Mouse (Mus musculus) adrenal gland (tissue): Measurements from ENCODE around the gene Dis3l.

Source experiments
- intact Hi-C: fragments of 180-260 bp; cut with DNase I; formaldehyde crosslinking; loops from one replicate; pipeline ENCODE4 v1.15.1; 2025
- long read RNA-seq, 2 experiments: library from polyadenylated mRNA; unstranded; transcript quantifications; one replicate each; pipeline ENCODE4 v2.0.0; 2020; ENCODE audit warnings: borderline replicate concordance in 1 of 2; ENCODE audit not compliant: insufficient replicate concordance in 1 of 2

Gene Dis3l
- long read RNA-seq, experiment 1, transcript Dis3l-208 (17 exons, 3,575 nt), result major isoform, 6 of 7 reads
- long read RNA-seq, experiment 1, partial matches to known transcripts, result 1 of 7 reads
- long read RNA-seq, experiment 1, other reads (novel, unspliced or antisense), result 0 of 7 reads
- long read RNA-seq, experiment 2, transcript Dis3l-208 (17 exons, 3,575 nt), result major isoform, 5 of 9 reads
- long read RNA-seq, experiment 2, partial matches to known transcripts, result 4 of 9 reads
- long read RNA-seq, experiment 2, other reads (novel, unspliced or antisense), result 0 of 9 reads

- intact Hi-C loops, result loop anchor here (5.0 kb wide), 1 partner anchor 59 kb away; the partner anchor contains the start of gene Tipin
These were observed at the start of gene Dis3l for GRCm38 (mm10) chr9:64341254-64341566. TSS of gene Dis3l (minus strand) at chr9:64341288.

DNA sequence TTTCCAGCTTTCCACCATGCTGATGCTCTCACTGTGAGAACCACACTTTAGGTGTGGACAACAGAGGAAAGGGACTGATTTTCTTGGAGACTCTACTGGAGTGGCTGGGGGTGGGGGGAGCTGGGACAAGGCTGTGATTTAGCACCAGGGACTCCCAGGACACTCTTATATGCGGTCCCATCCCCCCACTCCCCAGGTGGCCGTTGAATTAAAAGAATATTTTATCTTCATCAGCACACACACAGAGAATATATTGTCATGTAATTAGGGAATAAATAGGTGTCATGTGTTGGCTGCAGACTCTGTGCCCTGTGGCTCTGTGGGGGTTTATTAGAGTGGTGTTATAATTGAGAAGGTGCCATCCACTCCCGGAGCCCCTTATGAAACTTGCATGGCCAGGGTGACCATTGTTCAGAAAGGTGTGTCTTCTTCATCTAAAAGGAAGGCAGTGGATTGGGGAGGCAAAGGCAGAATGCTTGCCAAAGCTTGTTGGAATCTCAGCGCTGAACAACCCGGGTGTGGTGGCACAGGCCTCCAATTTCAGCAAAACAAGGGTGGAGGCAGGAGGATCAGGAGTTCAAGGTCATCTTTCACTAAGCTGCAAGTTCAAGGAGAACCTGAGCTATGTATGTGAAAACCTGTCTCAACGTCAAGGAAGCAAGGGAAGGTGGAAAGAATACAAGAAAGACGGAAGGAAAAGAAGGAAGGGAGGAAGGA, 48.6 kb upstream of the Dis3l start:
- intact Hi-C loops, result no loop called here

- intact Hi-C loops, result no loop called here
These were observed 45.6 kb upstream of the Dis3l start for GRCm38 (mm10) chr9:64386466-64387211.

- intact Hi-C loops, result no loop called here
These were observed 44.7 kb upstream of the Dis3l start, which contains the start of gene Megf11 for GRCm38 (mm10) chr9:64385511-64386465. TSS of gene Megf11 (plus strand) at chr9:64385626.

DNA sequence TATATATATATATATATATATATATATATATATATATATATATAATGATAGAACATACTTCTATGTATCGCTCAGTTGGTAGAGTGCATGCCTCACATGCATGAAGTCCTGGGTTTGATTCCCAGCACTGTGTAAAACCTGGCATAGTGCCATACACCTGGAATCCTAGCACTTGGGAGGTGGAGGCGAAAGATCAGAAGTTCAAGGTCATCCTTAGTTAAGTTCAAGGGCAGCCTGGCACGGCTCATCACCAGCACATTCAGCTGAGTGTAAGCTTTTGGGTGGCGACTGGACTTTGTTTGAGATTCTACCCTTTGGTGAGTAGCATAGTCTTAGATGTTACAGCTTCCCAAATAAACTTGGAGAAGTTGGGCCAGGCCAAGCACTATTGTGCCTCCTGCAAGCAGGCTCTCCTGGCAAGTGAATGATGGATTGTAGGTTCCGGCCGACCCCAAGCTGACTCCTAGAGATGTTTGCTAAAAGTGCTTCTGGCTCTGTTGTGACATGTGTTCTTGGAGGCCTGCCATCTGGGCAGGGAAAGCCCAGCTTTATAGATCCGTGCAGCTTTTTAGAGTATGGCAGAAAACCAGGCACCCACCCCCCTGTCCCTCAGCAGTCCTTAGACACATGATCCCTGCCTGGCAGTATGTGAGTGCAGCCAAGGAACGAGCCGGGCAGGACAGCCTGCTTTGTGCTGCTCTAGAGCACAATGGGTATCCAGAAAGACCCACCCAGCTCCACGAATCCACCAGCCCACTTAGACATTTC, 42.1 kb upstream of the Dis3l start:
- intact Hi-C loops, result no loop called here

DNA sequence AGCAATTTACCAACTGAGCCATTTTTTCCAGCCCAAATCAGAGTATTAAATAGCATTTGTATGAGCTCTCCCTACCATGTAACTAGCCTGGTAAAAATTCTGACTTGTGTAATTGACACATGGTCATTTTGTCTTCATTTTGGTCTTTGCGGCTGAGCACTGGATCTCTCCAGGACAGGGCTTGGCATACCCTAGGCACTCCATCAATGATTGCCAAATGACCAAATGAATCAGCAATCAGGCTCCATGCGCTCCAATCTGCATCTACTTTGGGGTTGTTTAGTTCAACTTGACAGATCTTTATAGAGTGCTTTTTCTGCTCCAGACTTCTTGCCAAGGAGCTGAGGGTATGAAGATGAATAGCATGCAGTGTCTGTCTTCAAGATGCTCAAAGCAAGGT, 35.3 kb upstream of the Dis3l start:
- intact Hi-C loops, result no loop called here

DNA sequence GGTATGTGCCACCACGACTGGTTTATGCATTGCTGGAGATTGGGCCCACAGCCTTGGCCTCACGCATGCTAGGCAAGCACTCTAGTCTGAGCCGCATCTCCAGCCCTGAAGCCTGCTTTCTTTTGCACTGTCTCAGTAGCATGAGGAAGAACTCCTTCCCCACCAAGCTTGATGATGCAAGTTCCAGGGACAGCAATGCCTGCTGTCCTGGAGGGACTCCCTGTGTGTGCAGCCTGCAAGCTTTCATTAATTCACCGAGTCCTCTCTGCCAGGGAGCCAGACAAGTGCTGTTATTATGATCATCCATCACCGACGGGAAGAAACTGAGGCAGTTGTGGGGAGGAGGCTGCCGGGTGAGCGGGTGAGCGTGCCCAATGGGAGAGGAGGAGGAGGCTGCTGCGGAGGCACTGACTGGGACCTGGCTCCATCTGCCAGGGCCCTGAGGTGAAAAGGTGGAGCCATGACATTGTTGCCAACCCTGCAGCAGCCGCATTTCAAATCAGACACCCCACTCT, 30.3 kb upstream of the Dis3l start:
- intact Hi-C loops, result no loop called here

- intact Hi-C loops, result no loop called here
These were observed 28.8 kb upstream of the Dis3l start for GRCm38 (mm10) chr9:64369871-64370270.

DNA sequence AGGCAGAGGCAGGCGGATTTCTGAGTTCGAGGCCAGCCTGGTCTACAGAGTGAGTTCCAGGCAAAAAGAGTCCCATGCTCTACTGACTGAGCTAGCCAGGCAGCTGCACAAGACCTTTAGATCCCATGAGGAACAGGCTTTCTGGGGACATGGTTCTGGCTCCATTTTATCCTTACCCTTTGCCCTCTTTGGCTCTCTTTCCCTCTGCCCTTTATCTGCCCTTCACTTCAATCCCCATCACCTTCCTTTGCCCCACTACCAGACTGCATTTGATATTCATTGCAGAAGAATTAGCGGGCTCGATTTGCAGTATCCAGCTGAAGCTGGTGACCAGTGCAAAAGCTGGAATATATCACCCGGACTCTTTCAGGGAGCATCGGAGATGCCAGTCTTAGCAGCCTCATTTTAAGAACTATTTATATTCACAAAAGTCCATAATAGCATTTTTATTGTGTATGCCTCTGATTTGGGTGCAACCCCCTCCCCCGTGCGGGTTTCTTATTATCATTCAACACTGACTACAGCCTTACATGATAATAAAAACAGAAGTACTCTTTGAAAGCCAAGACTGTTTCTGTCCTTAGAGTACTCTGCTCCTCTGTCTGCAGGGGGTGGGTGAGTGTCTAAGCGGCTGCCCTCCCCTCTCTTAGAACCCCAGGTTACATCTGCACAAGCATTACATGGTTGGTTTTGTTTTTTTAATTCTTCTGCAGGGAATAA, 20.3 kb upstream of the Dis3l start:
- intact Hi-C loops, result no loop called here

GRCm38 (mm10) chr9:64355627-64356026, 14.5 kb upstream of the Dis3l start:
- intact Hi-C loops, result no loop called here

DNA sequence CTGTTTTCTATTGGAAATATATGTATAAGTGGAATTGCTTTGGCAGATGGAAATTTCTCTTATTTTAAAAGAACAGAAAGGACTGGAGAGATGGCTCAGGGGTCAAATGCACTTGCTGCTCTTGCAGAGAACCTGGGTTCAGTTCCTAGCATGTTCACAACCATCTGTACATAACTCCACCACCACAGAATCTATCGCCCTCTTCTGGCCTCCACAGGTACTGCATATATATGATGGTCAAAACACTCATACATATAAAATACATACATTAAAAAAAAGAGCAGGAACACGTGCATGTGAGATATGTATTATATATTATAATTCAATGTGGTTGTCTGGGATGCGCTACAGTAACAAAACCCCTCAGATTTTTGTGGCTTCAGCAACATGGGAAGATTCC, 10.1 kb upstream of the Dis3l start:
- intact Hi-C loops, result no loop called here

DNA sequence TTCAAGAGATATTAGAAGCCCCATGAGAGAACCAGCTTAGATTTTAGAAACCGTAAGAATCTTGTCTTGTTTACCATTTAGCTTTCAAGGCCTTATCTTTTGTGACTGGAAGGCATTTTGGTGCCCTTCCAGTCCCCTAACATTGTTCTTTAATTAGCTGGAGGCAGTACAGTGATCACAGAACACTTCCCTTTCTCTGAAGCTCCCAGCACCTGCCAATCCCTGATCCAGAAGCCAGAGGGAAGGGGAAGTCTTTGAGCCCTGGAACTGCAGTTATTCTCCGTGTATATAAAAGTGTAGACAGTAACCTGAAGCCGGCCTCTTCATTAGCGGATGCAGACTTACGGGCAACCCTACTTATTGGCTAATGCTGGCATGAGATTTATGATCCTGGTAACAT, 8.4 kb upstream of the Dis3l start:
- intact Hi-C loops, result no loop called here

GRCm38 (mm10) chr9:64347377-64347776, 6.3 kb upstream of the Dis3l start:
- intact Hi-C loops, result loop anchor here (1.0 to 2.0 kb wide), 2 partner anchors 292 to 343 kb away; no protein-coding TSS in a partner anchor

- intact Hi-C loops, result loop anchor here (2.0 kb wide), 1 partner anchor 345 kb away; no protein-coding TSS in a partner anchor
These were observed 4.8 kb upstream of the Dis3l start for GRCm38 (mm10) chr9:64345931-64346330.

GRCm38 (mm10) chr9:64343656-64344055, 2.6 kb upstream of the Dis3l start:
- intact Hi-C loops, result loop anchor here (5.0 kb wide), 1 partner anchor 61 kb away; the partner anchor contains the start of gene Tipin

DNA sequence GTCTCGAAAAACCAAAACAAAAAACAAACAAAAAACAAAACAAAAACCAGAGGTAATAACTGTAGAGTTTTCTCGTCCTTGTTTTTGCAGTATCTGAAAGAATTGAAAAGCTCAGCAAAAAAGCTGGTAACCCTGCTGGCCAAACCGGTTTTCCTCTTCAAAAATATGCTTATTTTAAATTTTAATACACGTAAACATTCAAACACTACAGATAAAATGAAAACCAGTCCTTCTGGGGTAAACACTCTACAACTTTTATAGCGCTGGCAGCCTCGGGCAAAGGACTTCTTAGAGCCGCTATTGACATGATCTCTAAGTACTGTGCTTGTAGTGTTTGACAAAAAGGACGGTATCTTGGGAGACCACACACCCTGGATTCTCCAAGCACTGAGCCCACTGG, 583 bp upstream of the Dis3l start:
- intact Hi-C loops, result loop anchor here (5.0 kb wide), 1 partner anchor 59 kb away; the partner anchor contains the start of gene Tipin

- intact Hi-C loops, result loop anchor here (5.0 kb wide), 1 partner anchor 58 kb away; the partner anchor contains the start of gene Tipin
These were observed 486 bp downstream of the Dis3l start for GRCm38 (mm10) chr9:64340351-64341253.

GRCm38 (mm10) chr9:64339361-64339760, 1.7 kb downstream of the Dis3l start:
- intact Hi-C loops, result no loop called here
